Mouse (Mus musculus): ENCODE data around the gene Pla2g16.

GRCm38 (mm10) chr19:7605930-7606783 lies 48.9 kb downstream of the Pla2g16 start:
- TF ChIP-seq CTCF (IDR thresholded peaks at IDR 0.05; ENCODE audit: low read depth) (peak; percentile 57), EP300 (optimal IDR thresholded peaks at IDR 0.05) (no peak)
